ENCODE assay signal across 8 mouse cellular contexts in genomic region chr9:107298059-107298780, GRCm38 (mm10). TPM values are rescaled to one million over a fixed set of nuclear protein-coding genes. Genes with fewer than 3 reads are reported as not detected.
DNase-seq lines count a peak whose midpoint lies in the region; ATAC-seq lines count a peak whose summit lies in the region.

No protein-coding gene starts in this region.

- no peak overlapping the region for H3K9ac ChIP-seq in forebrain, embryonic 16.5 days (replicated peaks; ENCODE audit: low read depth, low read length)
- no peak overlapping the region for H3K9ac ChIP-seq in kidney, embryonic 14.5 days (ENCODE audit: low read depth, low read length)

- peaks cover 5% of the 10 kb centered on the region; the same call in 1 of the 2 replicates for H3K36me3 ChIP-seq in forebrain, embryonic 16.5 days (ENCODE audit: control insufficient read depth, insufficient read depth)
- H3K36me3 ChIP-seq in kidney, embryonic 14.5 days (ENCODE audit: control insufficient read depth, insufficient read depth, low read length), result peaks cover 16% of the 10 kb centered on the region; the same call in 1 of the 2 replicates

- WGBS in forebrain, embryonic 16.5 days, result 84% methylated on average over 8 of the region's 8 CpGs
- 88% methylated on average over 8 of the region's 8 CpGs for WGBS in kidney, embryonic 14.5 days

- H3K4me2 ChIP-seq in forebrain, embryonic 16.5 days (ENCODE audit: low read length), result peak overlapping the region; percentile 68; the same call in 1 of the 2 replicates
- H3K4me2 ChIP-seq in kidney, embryonic 14.5 days (replicated peaks; ENCODE audit: low read depth, low read length), result peak overlapping the region; percentile 75; the same call in 1 of the 2 replicates

- H3K4me1 ChIP-seq in forebrain, embryonic 16.5 days (replicated peaks; ENCODE audit: control insufficient read depth, insufficient read depth, low read length), result peaks cover 16% of the 10 kb centered on the region
- peaks cover 8% of the 10 kb centered on the region; the same call in 1 of the 2 replicates for H3K4me1 ChIP-seq in kidney, embryonic 14.5 days (ENCODE audit: control insufficient read depth, insufficient read depth, low read length)

- DNase-seq in heart, adult 18-20 months, result peak; percentile 64 to 70
- DNase-seq in heart, postnatal 25 days (ENCODE audit: low spot score), result no peak
- DNase-seq in lung, postnatal 25 days (ENCODE audit: low spot score), result peak; percentile 87
- no peak for DNase-seq in left cerebral cortex, postnatal 10 days (ENCODE audit: extremely low spot score in 1 of 2, low spot score in 2 of 2)
- DNase-seq in embryo, embryonic 11 days, result no peak
- no peak for DNase-seq in urinary bladder, postnatal 36 days (ENCODE audit: low spot score in 2 of 2)

- no peaks in the 10 kb centered on the region for H3K27me3 ChIP-seq in forebrain, embryonic 16.5 days (replicated peaks; ENCODE audit: control insufficient read depth, insufficient read depth, low read length)
- H3K27me3 ChIP-seq in kidney, embryonic 14.5 days (ENCODE audit: control insufficient read depth, insufficient read depth, low read length), result peaks cover 6% of the 10 kb centered on the region; the same call in 1 of the 2 replicates

- H3K9me3 ChIP-seq in forebrain, embryonic 16.5 days (ENCODE audit: control insufficient read depth, low read length), result no peaks in the 10 kb centered on the region
- no peaks in the 10 kb centered on the region for H3K9me3 ChIP-seq in kidney, embryonic 14.5 days (ENCODE audit: control insufficient read depth, low read length)

- no peak for ATAC-seq in forebrain, embryonic 16.5 days
- no peak for ATAC-seq in kidney, embryonic 14.5 days (ENCODE audit: low FRiP score, low TSS enrichment)

- no peak overlapping the region for H3K27ac ChIP-seq in forebrain, embryonic 16.5 days (ENCODE audit: low read length)
- H3K27ac ChIP-seq in kidney, embryonic 14.5 days (ENCODE audit: low read depth, low read length), result no peak overlapping the region

- intact Hi-C loops in heart, postnatal 25 days (cut with DNase I), result no loop called here
- intact Hi-C loops in left cerebral cortex, postnatal 10 days (cut with DNase I), result loop anchor here (5.0 kb wide), 1 partner anchor 219 kb away; no protein-coding TSS in a partner anchor

- no peak overlapping the region for H3K4me3 ChIP-seq in forebrain, embryonic 16.5 days (replicated peaks; ENCODE audit: low read length)
- peak overlapping the region; percentile 65; the same call in 1 of the 2 replicates for H3K4me3 ChIP-seq in kidney, embryonic 14.5 days (ENCODE audit: low read length)

RNA-seq across cellular contexts. Expression of gene Cish, which starts 2.4 kb away (rescaled TPM):
- total RNA-seq in heart, adult 18-20 months (2021), result 100 to 1,000 TPM; 120 to 131 TPM
- total RNA-seq in heart, postnatal 25 days (2021), result 100 to 1,000 TPM; 122 to 198 TPM
- 9.2 and 11.1 TPM in 2 replicates for polyA plus RNA-seq in forebrain, embryonic 16.5 days (2015; fragmentation: Nextera tagmentation; extraction: Ambion mirVana)
- polyA plus RNA-seq in kidney, embryonic 14.5 days (2014; fragmentation: Nextera tagmentation; extraction: Ambion mirVana), result 6.3 and 7.1 TPM in 2 replicates
- total RNA-seq in left cerebral cortex, postnatal 10 days (2021), result 10 to 100 TPM in 1 of 2 experiments, 1 to 10 TPM in 1; 9.4 to 11.8 TPM

RNA-seq across cellular contexts. Expression of gene Mapkapk3, which starts 8.5 kb away (rescaled TPM):
- 10 to 100 TPM; 29.4 to 30.3 TPM for total RNA-seq in heart, adult 18-20 months (2021)
- total RNA-seq in heart, postnatal 25 days (2021), result 10 to 100 TPM; 28.3 to 30.9 TPM
- 1.4 and 1.7 TPM in 2 replicates for polyA plus RNA-seq in forebrain, embryonic 16.5 days (2015; fragmentation: Nextera tagmentation; extraction: Ambion mirVana)
- polyA plus RNA-seq in kidney, embryonic 14.5 days (2014; fragmentation: Nextera tagmentation; extraction: Ambion mirVana), result 3.8 and 6.5 TPM in 2 replicates
- 1 to 10 TPM; 1.9 to 2.7 TPM for total RNA-seq in left cerebral cortex, postnatal 10 days (2021)

RNA-seq across cellular contexts. Expression of gene Hemk1, which starts 39.9 kb away (rescaled TPM):
- total RNA-seq in heart, adult 18-20 months (2021), result 10 to 100 TPM; 20.4 to 22.7 TPM
- total RNA-seq in heart, postnatal 25 days (2021), result 10 to 100 TPM; 23.0 to 26.9 TPM
- polyA plus RNA-seq in forebrain, embryonic 16.5 days (2015; fragmentation: Nextera tagmentation; extraction: Ambion mirVana), result 15.6 and 18.8 TPM in 2 replicates
- 9.7 and 11.3 TPM in 2 replicates for polyA plus RNA-seq in kidney, embryonic 14.5 days (2014; fragmentation: Nextera tagmentation; extraction: Ambion mirVana)
- 10 to 100 TPM; 14.3 to 16.6 TPM for total RNA-seq in left cerebral cortex, postnatal 10 days (2021)

RNA-seq across cellular contexts. Expression of gene 6430571L13Rik, which starts 42.2 kb away (rescaled TPM):
- 1 to 10 TPM; 3.5 to 5.3 TPM for total RNA-seq in heart, adult 18-20 months (2021)
- total RNA-seq in heart, postnatal 25 days (2021), result 1 to 10 TPM; 4.8 to 5.9 TPM
- polyA plus RNA-seq in forebrain, embryonic 16.5 days (2015; fragmentation: Nextera tagmentation; extraction: Ambion mirVana), result 3.3 and 5.4 TPM in 2 replicates
- 0.31 and 0.43 TPM in 2 replicates for polyA plus RNA-seq in kidney, embryonic 14.5 days (2014; fragmentation: Nextera tagmentation; extraction: Ambion mirVana)
- 1 to 10 TPM; 4.0 TPM for total RNA-seq in left cerebral cortex, postnatal 10 days (2021)

Comparison
In these comparisons a context has a peak if more than half of its experiments do, and no peak if none do; other contexts are left out.
1. DNase-seq: peak in heart, adult 18-20 months (2 of 2) and lung, postnatal 25 days (single experiment); none in heart, postnatal 25 days (single experiment), left cerebral cortex, postnatal 10 days (0 of 2), embryo, embryonic 11 days (single experiment) and urinary bladder, postnatal 36 days (0 of 2).
2. RNA of gene Cish, which starts 2.4 kb away (total RNA-seq): 122 to 198 TPM in heart, postnatal 25 days and 120 to 131 TPM in heart, adult 18-20 months; 9.4 to 11.8 TPM in left cerebral cortex, postnatal 10 days; every median in the first group is over 4 times any median in the second.
3. RNA of gene Mapkapk3, which starts 8.5 kb away (total RNA-seq): 28.3 to 30.9 TPM in heart, postnatal 25 days and 29.4 to 30.3 TPM in heart, adult 18-20 months; 1.9 to 2.7 TPM in left cerebral cortex, postnatal 10 days; every median in the first group is over 4 times any median in the second.